Mouse (Mus musculus) bone marrow macrophage, adult 2 months (primary cell): ENCODE results near the gene Fkbp6.

Experiments
- CTCF ChIP-seq: IDR thresholded peaks from 2 replicates; pipeline ENCODE4 v1.5.1; 2012; ENCODE audit warnings: low read depth, mild to moderate bottlenecking, low read length, moderate library complexity
- POLR2A ChIP-seq: IDR thresholded peaks from 2 replicates; pipeline ENCODE4 v1.6.1; 2012; ENCODE audit warnings: mild to moderate bottlenecking, low read depth, low read length, borderline replicate concordance

DNA sequence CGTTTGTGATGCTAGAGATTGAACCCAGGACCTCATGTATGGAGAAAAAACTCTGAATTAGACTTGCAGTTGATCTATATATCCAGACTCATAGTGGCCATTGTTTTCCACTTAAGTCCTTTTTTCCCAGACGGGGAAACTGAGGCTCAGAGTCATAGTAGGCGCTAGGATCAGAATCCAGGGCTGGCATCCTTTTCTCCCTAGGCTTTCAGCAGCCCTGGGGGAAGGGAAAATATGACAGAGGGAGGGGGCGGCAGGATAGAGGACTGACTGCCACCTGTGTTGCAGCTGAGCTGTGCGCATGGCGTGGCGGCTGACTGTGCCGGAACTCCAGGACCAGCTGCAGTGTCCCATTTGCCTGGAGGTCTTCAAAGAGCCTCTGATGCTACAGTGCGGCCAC lies 3.2 kb upstream of the Fkbp6 start, which contains the start of gene Trim50:
- TF ChIP-seq CTCF (no peak), POLR2A (no peak)
